Mouse (Mus musculus) neutrophil, adult 5-6 weeks (primary cell): ENCODE measurements at regions not wholly inside any gene's neighbourhood (a gene's known extent, or its start where the extent isn't known, plus 50 kb on each side); places are given as distances from the start of the nearest gene placed in this dataset.

Experiments used
- ATAC-seq: fragments of 151-379, 151-347 bp; 2 replicates; pipeline ENCODE4 v1.8.0; 2017; ENCODE audit warnings: mild to moderate bottlenecking, moderate TSS enrichment; ENCODE audit not compliant: insufficient number of reproducible peaks, poor library complexity, low FRiP score, severe bottlenecking; ENCODE audit errors: extremely low read depth

- no peak for ATAC-seq
These were observed 143.7 kb downstream of the Bcl11b start for GRCm38 (mm10) chr12:107859750-107860149.

DNA sequence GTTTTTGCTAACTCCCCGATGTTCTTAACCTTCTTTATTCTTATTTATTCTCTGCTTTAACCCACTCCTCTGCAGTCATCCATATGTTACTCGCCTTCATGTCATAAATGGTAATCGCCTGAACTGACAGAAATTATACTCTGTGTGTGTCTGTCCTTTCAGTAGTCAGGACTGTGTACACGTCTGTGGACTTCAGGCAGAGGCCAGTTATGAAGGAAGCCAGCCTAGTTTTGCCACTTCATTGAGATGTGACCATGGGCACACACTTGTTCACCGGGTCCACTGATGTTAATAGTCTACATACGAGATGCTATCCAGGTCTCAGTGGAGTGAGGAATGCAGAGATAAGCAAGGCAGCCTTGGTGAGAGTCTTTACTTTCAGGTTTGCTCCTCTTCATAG, 143.0 kb downstream of the Bcl11b start:
- ATAC-seq: no peak
